19 mouse cellular contexts compared by ENCODE assay signal in the genomic region with DNA sequence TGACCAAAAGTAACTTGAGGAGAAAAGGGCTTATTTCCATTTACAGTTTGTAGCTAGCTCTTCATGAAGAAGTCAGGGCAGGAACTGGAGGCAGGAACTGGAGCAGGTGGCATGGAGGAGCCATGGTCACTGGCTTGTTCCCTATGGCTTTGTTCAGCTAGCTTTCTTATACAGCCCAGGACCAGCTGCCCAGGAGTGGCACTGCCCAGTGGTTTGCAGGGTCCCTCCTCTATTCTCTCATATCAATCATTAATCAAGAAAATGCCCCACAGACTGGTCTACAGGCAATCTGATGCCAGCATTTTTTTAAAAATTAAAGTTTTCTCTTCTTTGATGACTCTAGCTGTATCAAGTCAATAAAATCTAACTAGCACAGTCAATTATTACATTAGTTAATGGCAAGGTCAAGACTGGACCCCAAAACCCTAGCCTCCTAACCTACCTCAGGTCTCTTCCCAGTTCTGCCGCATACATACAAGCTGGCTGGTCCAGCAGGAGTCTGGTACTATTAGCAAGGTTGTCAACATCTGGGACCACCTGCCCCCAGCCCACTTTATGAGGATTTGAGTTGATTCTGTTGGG. TPM values are rescaled to one million over a fixed set of nuclear protein-coding genes. Genes with fewer than 3 reads are reported as not detected.
DNase-seq lines count a peak whose midpoint lies in the region; ATAC-seq and TF ChIP-seq lines count a peak whose summit lies in the region.
"Had no signal": no experiment of that assay in that cellular context is flagged by ENCODE, and none has a peak within 500 bp of the region (broad histone marks: within the 10 kb centered on the region; RNA-seq: fewer than 3 reads in every experiment).

No protein-coding gene starts in this region.

- peak overlapping the region; percentile 99 for H3K4me2 ChIP-seq in hindbrain, embryonic 15.5 days
- no peak overlapping the region for H3K4me2 ChIP-seq in hindbrain, embryonic 12.5 days (replicated peaks)
- peak overlapping the region; percentile 96 for H3K4me2 ChIP-seq in forebrain, embryonic 15.5 days (replicated peaks)
- H3K4me2 ChIP-seq in midbrain, embryonic 13.5 days (replicated peaks): 0 out of 2 replicates have a peak overlapping the region, but pooled peaks have one; percentile 99

- H3K9me3 ChIP-seq in hindbrain, embryonic 15.5 days: no peaks in the 10 kb centered on the region
- no peaks in the 10 kb centered on the region for H3K9me3 ChIP-seq in hindbrain, embryonic 12.5 days (replicated peaks)
- H3K9me3 ChIP-seq in forebrain, embryonic 15.5 days: no peaks in the 10 kb centered on the region
- H3K9me3 ChIP-seq in midbrain, embryonic 13.5 days: no peaks in the 10 kb centered on the region

- WGBS in hindbrain, embryonic 15.5 days: 95% methylated on average over 1 of the region's 1 CpGs
- 88% methylated on average over 1 of the region's 1 CpGs for WGBS in hindbrain, embryonic 12.5 days
- 97% methylated on average over 1 of the region's 1 CpGs for WGBS in forebrain, embryonic 15.5 days
- 96% methylated on average over 1 of the region's 1 CpGs for WGBS in midbrain, embryonic 13.5 days

- H3K27me3 ChIP-seq in hindbrain, embryonic 15.5 days: no peaks in the 10 kb centered on the region
- peaks cover 8% of the 10 kb centered on the region; the same call in 1 of the 2 replicates for H3K27me3 ChIP-seq in hindbrain, embryonic 12.5 days
- H3K27me3 ChIP-seq in forebrain, embryonic 15.5 days: no peaks in the 10 kb centered on the region
- no peaks in the 10 kb centered on the region; the same call in 1 of the 2 replicates for H3K27me3 ChIP-seq in midbrain, embryonic 13.5 days

- ATAC-seq in hindbrain, embryonic 15.5 days (ENCODE audit: low FRiP score, low read depth): no peak
- ATAC-seq in hindbrain, embryonic 12.5 days (ENCODE audit: low FRiP score): no peak
- ATAC-seq in forebrain, embryonic 15.5 days (replicated peaks): no peak
- ATAC-seq in midbrain, embryonic 13.5 days: no peak
- ATAC-seq: liver, postnatal 0 days; Patski had no signal

- H3K36me3 ChIP-seq in hindbrain, embryonic 15.5 days: no peaks in the 10 kb centered on the region
- no peaks in the 10 kb centered on the region for H3K36me3 ChIP-seq in hindbrain, embryonic 12.5 days
- H3K36me3 ChIP-seq in forebrain, embryonic 15.5 days: no peaks in the 10 kb centered on the region
- H3K36me3 ChIP-seq in midbrain, embryonic 13.5 days: no peaks in the 10 kb centered on the region

- H3K27ac ChIP-seq in hindbrain, embryonic 15.5 days (replicated peaks): no peak overlapping the region
- no peak overlapping the region for H3K27ac ChIP-seq in hindbrain, embryonic 12.5 days
- no peak overlapping the region for H3K27ac ChIP-seq in forebrain, embryonic 15.5 days (replicated peaks)
- no peak overlapping the region for H3K27ac ChIP-seq in midbrain, embryonic 13.5 days
- no peak overlapping the region for H3K27ac ChIP-seq in layer of hippocampus, adult 2 months
- H3K27ac ChIP-seq: stomach, postnatal 0 days had no signal

- peak; percentile 83 for DNase-seq in kidney, adult 9 months
- no peak for DNase-seq in layer of hippocampus, adult 2 months (ENCODE audit: low spot score in 2 of 2)
- no peak for DNase-seq in layer of hippocampus, adult 9-11 months
- DNase-seq in yolk sac, embryonic 10.5 days (ENCODE audit: low spot score): no peak
- DNase-seq: adrenal gland, postnatal 14 days; B cell, adult 2 months; heart, postnatal 4 days; liver; liver, postnatal 0 days; lung, postnatal 36 days had no signal

- H3K4me3 ChIP-seq in hindbrain, embryonic 15.5 days: 0 out of 2 replicates have a peak overlapping the region, but pooled peaks have one; percentile 61
- no peak overlapping the region for H3K4me3 ChIP-seq in hindbrain, embryonic 12.5 days
- H3K4me3 ChIP-seq in forebrain, embryonic 15.5 days: peak overlapping the region; percentile 66; the same call in 1 of the 2 replicates
- H3K4me3 ChIP-seq in midbrain, embryonic 13.5 days (replicated peaks): no peak overlapping the region
- H3K4me3 ChIP-seq in layer of hippocampus, adult 2 months: no peak overlapping the region
- H3K4me3 ChIP-seq: erythroblast, embryonic 14.5 days had no signal

- H3K4me1 ChIP-seq in hindbrain, embryonic 15.5 days (replicated peaks): peaks cover 19% of the 10 kb centered on the region
- H3K4me1 ChIP-seq in hindbrain, embryonic 12.5 days: peaks cover 12% of the 10 kb centered on the region
- H3K4me1 ChIP-seq in forebrain, embryonic 15.5 days: peaks cover 16% of the 10 kb centered on the region
- peaks cover 14% of the 10 kb centered on the region for H3K4me1 ChIP-seq in midbrain, embryonic 13.5 days (replicated peaks)

- H3K9ac ChIP-seq in hindbrain, embryonic 15.5 days: no peak overlapping the region
- no peak overlapping the region for H3K9ac ChIP-seq in hindbrain, embryonic 12.5 days
- H3K9ac ChIP-seq in forebrain, embryonic 15.5 days (replicated peaks): no peak overlapping the region
- no peak overlapping the region for H3K9ac ChIP-seq in midbrain, embryonic 13.5 days (replicated peaks)

- no peak for TF ChIP-seq CTCF in layer of hippocampus, adult 2 months (conservative IDR thresholded peaks at IDR 0.05)

RNA-seq across cellular contexts. Expression of gene Rnaseh2b, which starts 0.9 kb away (rescaled TPM):
- 32.7 and 35.2 TPM in 2 replicates for polyA plus RNA-seq in hindbrain, embryonic 15.5 days (2015; fragmentation: Nextera tagmentation; extraction: Ambion mirVana)
- polyA plus RNA-seq in hindbrain, embryonic 12.5 days (2016; fragmentation: Nextera tagmentation; extraction: Ambion mirVana): 37.4 and 43.9 TPM in 2 replicates
- polyA plus RNA-seq in forebrain, embryonic 15.5 days (2015; fragmentation: Nextera tagmentation; extraction: Ambion mirVana): 64.4 and 68.4 TPM in 2 replicates
- polyA plus RNA-seq in midbrain, embryonic 13.5 days (2015; fragmentation: Nextera tagmentation; extraction: Ambion mirVana): 39.3 and 49.4 TPM in 2 replicates
- total RNA-seq in layer of hippocampus, adult 2 months (2021): 10 to 100 TPM in 1 of 2 experiments, 1 to 10 TPM in 1; 8.5 to 10.7 TPM

RNA-seq across cellular contexts. Expression of gene Dleu7, which starts 1.4 kb away (rescaled TPM):
- polyA plus RNA-seq in hindbrain, embryonic 15.5 days (2015; fragmentation: Nextera tagmentation; extraction: Ambion mirVana): 14.1 and 18.4 TPM in 2 replicates
- polyA plus RNA-seq in hindbrain, embryonic 12.5 days (2016; fragmentation: Nextera tagmentation; extraction: Ambion mirVana): 1.6 and 2.5 TPM in 2 replicates
- 23.2 and 23.6 TPM in 2 replicates for polyA plus RNA-seq in forebrain, embryonic 15.5 days (2015; fragmentation: Nextera tagmentation; extraction: Ambion mirVana)
- polyA plus RNA-seq in midbrain, embryonic 13.5 days (2015; fragmentation: Nextera tagmentation; extraction: Ambion mirVana): 5.4 and 5.8 TPM in 2 replicates
- total RNA-seq in layer of hippocampus, adult 2 months (2021): 1 to 10 TPM; 4.4 to 5.4 TPM
- total RNA-seq: adrenal gland, postnatal 14 days; granulocyte monocyte progenitor cell, adult 5-6 weeks had no signal
- polyA plus RNA-seq: activated CD4-positive, CD25-positive, alpha-beta regulatory T cell, adult 4 months; erythroblast, embryonic 14.5 days had no signal

Comparison
In these comparisons a context has a peak if more than half of its experiments do, and no peak if none do; other contexts are left out.
1. H3K4me3 ChIP-seq: peak in hindbrain, embryonic 15.5 days (single experiment) and forebrain, embryonic 15.5 days (single experiment); none in hindbrain, embryonic 12.5 days (single experiment), midbrain, embryonic 13.5 days (single experiment) and layer of hippocampus, adult 2 months (single experiment).